20 mouse cellular contexts compared by ENCODE assay signal in the genomic region with DNA sequence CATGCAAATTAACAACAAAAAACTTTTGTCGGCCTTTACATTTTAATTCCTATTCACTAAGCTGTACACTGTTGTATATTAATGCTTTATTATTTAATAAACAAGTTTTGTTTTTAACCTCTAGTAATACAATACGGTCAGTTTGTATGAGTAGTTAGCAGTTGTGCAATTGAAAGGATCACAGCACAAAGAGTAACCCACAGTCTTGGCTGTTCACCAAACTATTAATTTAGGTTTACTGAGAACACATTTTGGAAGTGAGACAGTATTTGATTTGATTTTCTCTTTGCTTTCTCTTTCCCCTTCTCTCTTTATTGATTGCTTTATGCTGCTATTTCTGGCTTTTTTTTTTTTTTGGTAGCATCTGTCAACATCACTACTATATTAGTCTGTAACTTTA.
"Had no signal": no experiment of that assay in that cellular context is flagged by ENCODE, and none has a peak within 500 bp of the region (broad histone marks: within the 10 kb centered on the region; RNA-seq: fewer than 3 reads in every experiment).

No protein-coding gene starts in this region.

- H3K36me3 ChIP-seq: limb, embryonic 12.5 days; limb, embryonic 15.5 days; liver, embryonic 12.5 days; liver, embryonic 15.5 days; neural tube, embryonic 12.5 days; neural tube, embryonic 15.5 days had no signal

- H3K4me2 ChIP-seq: limb, embryonic 12.5 days; limb, embryonic 15.5 days; liver, embryonic 12.5 days; liver, embryonic 15.5 days; midbrain, embryonic 11.5 days; neural tube, embryonic 12.5 days; neural tube, embryonic 15.5 days had no signal

- DNase-seq: kidney, adult 9 months; kidney, postnatal 14 days; kidney, postnatal 4 days; left cerebral cortex, postnatal 4 days; lung, adult 2 months; lung, postnatal 14 days; lung, postnatal 4 days; midbrain, embryonic 14.5 days; right cerebral cortex, adult 18-20 months; right cerebral cortex, postnatal 25 days; thymus, adult 2 months; thymus, postnatal 14 days; thymus, postnatal 4 days had no signal

- H3K4me3 ChIP-seq: limb, embryonic 12.5 days; limb, embryonic 15.5 days; liver, embryonic 12.5 days; liver, embryonic 15.5 days; neural tube, embryonic 12.5 days; neural tube, embryonic 15.5 days had no signal

- H3K27me3 ChIP-seq: limb, embryonic 12.5 days; limb, embryonic 15.5 days; liver, embryonic 12.5 days; liver, embryonic 15.5 days; neural tube, embryonic 12.5 days; neural tube, embryonic 15.5 days had no signal

- H3K4me1 ChIP-seq: limb, embryonic 12.5 days; limb, embryonic 15.5 days; liver, embryonic 12.5 days; liver, embryonic 15.5 days; neural tube, embryonic 12.5 days; neural tube, embryonic 15.5 days had no signal

- H3K9me3 ChIP-seq: limb, embryonic 12.5 days; limb, embryonic 15.5 days; liver, embryonic 12.5 days; liver, embryonic 15.5 days; neural tube, embryonic 12.5 days; neural tube, embryonic 15.5 days had no signal

- H3K27ac ChIP-seq: limb, embryonic 12.5 days; limb, embryonic 15.5 days; liver, embryonic 12.5 days; liver, embryonic 15.5 days; neural tube, embryonic 12.5 days; neural tube, embryonic 15.5 days had no signal

- ATAC-seq: liver, embryonic 12.5 days had no signal

- H3K9ac ChIP-seq: limb, embryonic 12.5 days; limb, embryonic 15.5 days; liver, embryonic 12.5 days; liver, embryonic 15.5 days; neural tube, embryonic 12.5 days; neural tube, embryonic 15.5 days had no signal
